Mouse (Mus musculus) kidney, adult 2 months (tissue): ENCODE results near the gene Asic3. TPM values are rescaled to one million over a fixed set of nuclear protein-coding genes. Genes with fewer than 3 reads are reported as not detected.

ENCODE experiments used
- DNase-seq: peaks from one replicate; pipeline ENCODE4 v3.0.0; 2021
- H3K27ac ChIP-seq: fragments of 200-500 bp; 2 replicates; pipeline ENCODE4 v1.5.1; 2012; ENCODE audit warnings: low read depth, low read length, control low read depth, inconsistent platforms; ENCODE audit not compliant: insufficient read depth
- H3K27me3 ChIP-seq: fragments of 200-500 bp; replicated peaks from 2 replicates; pipeline ENCODE4 v1.6.1; 2012; ENCODE audit warnings: mild to moderate bottlenecking, moderate library complexity, low read length, inconsistent platforms; ENCODE audit not compliant: control insufficient read depth, insufficient read depth
- H3K36me3 ChIP-seq: fragments of 200-500 bp; 2 replicates; pipeline ENCODE4 v1.6.1; 2012; ENCODE audit warnings: mild to moderate bottlenecking, moderate library complexity, low read length, inconsistent platforms; ENCODE audit not compliant: control insufficient read depth, insufficient read depth
- H3K4me1 ChIP-seq: fragments of 200-500 bp; 2 replicates; pipeline ENCODE4 v1.6.1; 2011; ENCODE audit warnings: low read length; ENCODE audit not compliant: control insufficient read depth, insufficient read depth
- H3K4me3 ChIP-seq: fragments of 200-500 bp; 2 replicates; pipeline ENCODE4 v1.5.1; 2011; ENCODE audit warnings: mild to moderate bottlenecking, low read depth, low read length, control low read depth; ENCODE audit not compliant: insufficient read depth
- CTCF ChIP-seq: fragments of 200-500 bp; conservative IDR thresholded peaks from 2 replicates; pipeline ENCODE4 v1.5.1; 2011; ENCODE audit warnings: low read depth, mild to moderate bottlenecking, control low read depth, low read length, moderate library complexity, mixed read lengths; ENCODE audit not compliant: insufficient read depth, insufficient read length
- POLR2A ChIP-seq: fragments of 200-500 bp; IDR thresholded peaks from one replicate; pipeline ENCODE4 v1.6.1; 2011; ENCODE audit warnings: low read depth, low read length, control low read depth
- WGBS: fragments of 180-500 bp; shearing (Covaris S2); methylation state at CpG from one replicate; pipeline ENCODE4 v1.1.7; 2018; 5-methylcytosine and 5-hydroxymethylcytosine counted together
- polyA plus RNA-seq: library from polyadenylated mRNA; depleted of rRNA; stranded (reverse); fragments of >200 nt; gene quantifications from 2 replicates; pipeline ENCODE4 v1.2.3, GENCODE M21; 2012

The Asic3 gene
- polyA plus RNA-seq, 1 experiment: 0.20 TPM

GRCm38 (mm10) chr5:24423129-24424003 lies 10.2 kb downstream of the Asic3 start, which contains the start of the genes Cdk5 and Slc4a2:
Gene Cdk5, minus strand, starts transcription at chr5:24423530.
Gene Slc4a2, plus strand, starts transcription at chr5:24423837.
- WGBS: under 1% methylated on average over 46 of the region's 46 CpGs
- Histone ChIP-seq H3K4me3 (peak within 1 kb of the TSS; percentile 70), H3K27ac (peak within 1 kb of the TSS; percentile 99), H3K4me1 (peaks cover 14% of the 10 kb centered on the region; the same call in 1 of the 2 replicates), H3K27me3 (no peaks in the 10 kb centered on the region), H3K36me3 (no peaks in the 10 kb centered on the region)
- peak; percentile 100 for DNase-seq
- TF ChIP-seq CTCF (no peak), POLR2A (peak; percentile 86)

- Histone ChIP-seq H3K36me3 (no peaks in the 10 kb centered on the region), H3K27ac (peak overlapping the region; percentile 99), H3K27me3 (no peaks in the 10 kb centered on the region), H3K4me3 (peak overlapping the region; percentile 70), H3K4me1 (peaks cover 16% of the 10 kb centered on the region; the same call in 1 of the 2 replicates)
- DNase-seq: no peak
- TF ChIP-seq POLR2A (no peak), CTCF (no peak)
- WGBS: 4% methylated on average over 21 of the region's 21 CpGs
Measured at GRCm38 (mm10) chr5:24424004-24424781, 11.0 kb downstream of the Asic3 start.

GRCm38 (mm10) chr5:24424861-24425411 lies 11.7 kb downstream of the Asic3 start:
- Histone ChIP-seq H3K27ac (peak overlapping the region; percentile 99), H3K36me3 (no peaks in the 10 kb centered on the region; the same call in 1 of the 2 replicates), H3K4me1 (peaks cover 16% of the 10 kb centered on the region; the same call in 1 of the 2 replicates), H3K4me3 (peak overlapping the region; percentile 70), H3K27me3 (no peaks in the 10 kb centered on the region)
- peak; percentile 90 for DNase-seq
- under 1% methylated on average over 58 of the region's 60 CpGs for WGBS
- no peak for TF ChIP-seq CTCF
- no peak for TF ChIP-seq POLR2A

- DNase-seq: no peak
- peak overlapping the region; percentile 3 for H3K27ac ChIP-seq
- H3K4me1 ChIP-seq: peaks cover 16% of the 10 kb centered on the region; the same call in 1 of the 2 replicates
Measured at GRCm38 (mm10) chr5:24425421-24426036, 12.3 kb downstream of the Asic3 start.

GRCm38 (mm10) chr5:24426037-24426432 lies 12.8 kb downstream of the Asic3 start:
- H3K27me3 ChIP-seq: no peaks in the 10 kb centered on the region
- peaks cover 2% of the 10 kb centered on the region; the same call in 1 of the 2 replicates for H3K36me3 ChIP-seq
- peak overlapping the region; percentile 70 for H3K4me3 ChIP-seq
- H3K4me1 ChIP-seq: peaks cover 16% of the 10 kb centered on the region; the same call in 1 of the 2 replicates
- no peak for TF ChIP-seq CTCF
- no peak for TF ChIP-seq POLR2A
- no peak for DNase-seq
- WGBS: 7% methylated on average over 10 of the region's 10 CpGs
- H3K27ac ChIP-seq: peak overlapping the region; percentile 3; the same call in 1 of the 2 replicates

More at GRCm38 (mm10) chr5:24425421-24426036, 12.3 kb downstream of the Asic3 start:
- 2% methylated on average over 29 of the region's 30 CpGs for WGBS
- peak overlapping the region; percentile 70 for H3K4me3 ChIP-seq
- no peak for TF ChIP-seq POLR2A
- no peak for TF ChIP-seq CTCF
- no peaks in the 10 kb centered on the region; the same call in 1 of the 2 replicates for H3K36me3 ChIP-seq
- H3K27me3 ChIP-seq: no peaks in the 10 kb centered on the region

GRCm38 (mm10) chr5:24426556-24427284 lies 13.5 kb downstream of the Asic3 start:
- H3K4me3 ChIP-seq: no peak overlapping the region
- H3K4me1 ChIP-seq: peaks cover 16% of the 10 kb centered on the region; the same call in 1 of the 2 replicates
- H3K27me3 ChIP-seq: no peaks in the 10 kb centered on the region
- peaks cover 2% of the 10 kb centered on the region; the same call in 1 of the 2 replicates for H3K36me3 ChIP-seq
- no peak for DNase-seq
- H3K27ac ChIP-seq: no peak overlapping the region
- 32% methylated on average over 9 of the region's 9 CpGs for WGBS
- no peak for TF ChIP-seq POLR2A
- TF ChIP-seq CTCF: no peak
